Mouse (Mus musculus) hindbrain, postnatal 0 days (tissue): ENCODE data around the gene Pnma5. TPM values are rescaled to one million over a fixed set of nuclear protein-coding genes. Genes with fewer than 3 reads are reported as not detected.
"Not testable (repeated sequence)": the region's sequence is repeated elsewhere in the genome, so short reads cannot be mapped to it uniquely, and the experiment has no call there.

Experiments
- ATAC-seq: fragments of 200-750 bp; cut with Nextera tagmentation; 2 replicates; pipeline ENCODE4 v1.8.0; 2017; ENCODE audit warnings: mild to moderate bottlenecking, moderate TSS enrichment, moderate library complexity
- DNase-seq: peaks from one replicate; pipeline ENCODE4 v3.0.0-alpha.2; 2015; ENCODE audit warnings: low spot score
- H3K27ac ChIP-seq: fragments of 300-500 bp; sonication (generic); 2 replicates; pipeline ENCODE4 v1.5.1; 2014; ENCODE audit warnings: mild to moderate bottlenecking
- H3K27me3 ChIP-seq: fragments of 300-500 bp; sonication (generic); 2 replicates; pipeline ENCODE4 v1.6.1; 2014; ENCODE audit warnings: low read length, mixed read lengths; ENCODE audit not compliant: insufficient read depth
- H3K36me3 ChIP-seq: fragments of 300-500 bp; sonication (generic); 2 replicates; pipeline ENCODE4 v1.6.1; 2014; ENCODE audit warnings: low read length, mixed read lengths; ENCODE audit not compliant: insufficient read depth
- H3K4me1 ChIP-seq: fragments of 300-500 bp; sonication (generic); 2 replicates; pipeline ENCODE4 v1.6.1; 2014; ENCODE audit warnings: antibody characterized with exemption, low read length, mixed read lengths; ENCODE audit not compliant: insufficient read depth
- H3K4me2 ChIP-seq: fragments of 300-500 bp; sonication (generic); 2 replicates; pipeline ENCODE4 v1.6.1; 2014; ENCODE audit warnings: low read depth, mild to moderate bottlenecking, low read length, moderate library complexity, mixed read lengths
- H3K4me3 ChIP-seq: fragments of 300-500 bp; sonication (generic); 2 replicates; pipeline ENCODE4 v1.5.1; 2014; ENCODE audit warnings: low read length
- H3K9ac ChIP-seq: fragments of 300-500 bp; sonication (generic); replicated peaks from 2 replicates; pipeline ENCODE4 v1.6.1; 2014; ENCODE audit warnings: mild to moderate bottlenecking, low read length, moderate library complexity, mixed read lengths
- H3K9me3 ChIP-seq: fragments of 300-500 bp; sonication (generic); 2 replicates; pipeline ENCODE4 v1.6.1; 2016; ENCODE audit warnings: low read length, mixed read lengths
- CTCF ChIP-seq: IDR thresholded peaks from 2 replicates; pipeline ENCODE4 v1.5.1; 2016; ENCODE audit warnings: antibody characterized with exemption, control low read depth, low read depth
- whole genome bisulfite sequencing: fragments of 180-500 bp; shearing (Covaris S2); extraction: QIAGEN DNeasy Blood & Tissue Kit; methylation state at CpG from one replicate; pipeline ENCODE4 v1.1.7; 2014; 5-methylcytosine and 5-hydroxymethylcytosine counted together
- polyA plus RNA-seq: library from polyadenylated mRNA; unstranded; fragments of >200 nt; fragmentation: Nextera tagmentation; extraction: Ambion mirVana; gene quantifications from 2 replicates; pipeline ENCODE4 v1.2.1, GENCODE M21; 2015
- total RNA-seq: library from RNA; depleted of rRNA; stranded (reverse); fragments of >200 nt; gene quantifications from 2 replicates; pipeline ENCODE4 v1.2.3, GENCODE M21; 2014; rRNA removed

Pnma5 gene
- total RNA-seq, result not detected in 2 replicates
- polyA plus RNA-seq, result 0.23 and 0.33 TPM in 2 replicates

- TF ChIP-seq CTCF, result no peak
- no peak within 1 kb of the TSS for H3K27ac ChIP-seq
- H3K27me3 ChIP-seq, result no peaks in the 10 kb centered on the region
- DNase-seq, result no peak
- no peaks in the 10 kb centered on the region for H3K9me3 ChIP-seq
- no peak within 1 kb of the TSS for H3K4me3 ChIP-seq
- 79% methylated on average over 1 of the region's 1 CpGs for WGBS
- ATAC-seq, result no peak
- H3K4me2 ChIP-seq, result no peak within 1 kb of the TSS
- no peaks in the 10 kb centered on the region for H3K36me3 ChIP-seq
- H3K4me1 ChIP-seq, result no peaks in the 10 kb centered on the region
- no peak within 1 kb of the TSS for H3K9ac ChIP-seq
Observed at GRCm38 (mm10) chrX:73037003-73037402, at the start of gene Pnma5. TSS of gene Pnma5 (minus strand) at chrX:73037103.

DNA sequence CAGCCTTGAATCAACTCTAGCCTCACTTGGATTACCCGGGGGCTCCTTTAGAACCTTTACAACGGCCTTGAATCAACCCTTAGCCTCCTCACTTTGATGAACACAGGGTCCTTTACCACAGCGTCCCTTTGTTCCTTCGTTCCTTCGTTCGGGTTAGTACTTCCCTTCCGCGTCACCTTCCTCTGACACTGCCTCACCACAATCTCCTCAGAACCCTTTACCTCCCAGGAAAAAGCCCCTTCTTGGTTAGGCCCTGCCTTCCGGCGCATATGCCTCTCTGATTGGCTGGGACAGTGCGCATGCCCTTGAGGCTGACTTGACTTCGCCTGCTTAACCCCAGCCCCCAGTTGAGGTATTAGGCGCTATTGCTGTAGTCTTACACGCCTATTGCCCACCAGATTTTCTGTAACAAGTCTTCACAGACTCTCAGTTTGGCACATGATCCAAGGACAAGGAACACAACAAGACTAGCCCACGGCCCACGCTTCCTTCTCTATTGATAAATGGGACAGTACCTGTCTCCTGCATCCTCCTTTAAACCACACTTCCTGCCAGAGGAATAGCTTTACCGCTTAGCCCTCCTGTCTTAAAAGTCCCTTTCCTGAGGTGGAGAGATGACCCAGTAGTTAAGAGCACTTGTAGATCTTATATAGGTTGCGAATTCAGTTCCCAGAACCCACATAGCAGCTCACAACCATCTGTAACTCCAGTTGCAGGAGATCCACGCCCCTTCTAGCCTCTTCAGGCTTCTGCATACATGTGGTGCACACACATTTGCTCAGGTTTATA, 45.6 kb upstream of the Pnma5 start, which contains the start of gene Xlr4a:
Gene Xlr4a (minus strand): TSS at position 212 of the 789 bp plus-strand sequence.
- not testable (repeated sequence) for H3K27me3 ChIP-seq, H3K27ac ChIP-seq, ATAC-seq, H3K4me3 ChIP-seq, DNase-seq, H3K36me3 ChIP-seq, H3K9me3 ChIP-seq, H3K9ac ChIP-seq, H3K4me2 ChIP-seq, H3K4me1 ChIP-seq
- 85% methylated on average over 18 of the region's 19 CpGs for WGBS

- ATAC-seq, H3K4me2 ChIP-seq, H3K9ac ChIP-seq, DNase-seq, H3K4me3 ChIP-seq, H3K36me3 ChIP-seq, H3K27me3 ChIP-seq, H3K9me3 ChIP-seq, H3K27ac ChIP-seq, H3K4me1 ChIP-seq: not testable (repeated sequence)
- no CpG with 5 or more reads among the region's 5 CpGs for WGBS
Observed at GRCm38 (mm10) chrX:73066765-73067312, 29.9 kb upstream of the Pnma5 start.

DNA sequence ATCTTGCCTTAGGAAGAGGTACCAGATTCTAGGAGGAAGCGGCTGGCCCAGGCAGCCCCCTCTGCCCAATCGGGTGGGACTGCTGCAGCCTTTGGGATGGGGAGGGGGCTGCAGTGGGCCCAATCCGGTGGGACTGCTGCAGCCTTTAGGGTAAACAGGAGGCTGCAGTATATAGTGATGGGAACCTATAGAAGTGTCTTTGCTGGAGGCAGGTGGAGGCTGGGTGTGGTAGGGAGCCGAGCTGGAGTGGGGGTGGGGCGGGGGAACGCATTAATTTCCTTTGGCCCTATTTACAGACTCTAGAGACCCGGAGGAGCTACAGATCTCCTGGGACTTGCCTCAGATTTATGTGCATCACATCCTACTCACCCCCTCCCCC, 27.5 kb upstream of the Pnma5 start, which contains the start of gene Pnma3:
Gene Pnma3 (plus strand): TSS at position 373 of the 379 bp plus-strand sequence.
- Histone ChIP-seq H3K27ac (peak within 1 kb of the TSS; percentile 56), H3K4me1 (no peaks in the 10 kb centered on the region), H3K27me3 (no peaks in the 10 kb centered on the region), H3K4me2 (peak within 1 kb of the TSS; percentile 60), H3K9me3 (no peaks in the 10 kb centered on the region), H3K4me3 (peak within 1 kb of the TSS; percentile 40), H3K9ac (peak within 1 kb of the TSS; percentile 52), H3K36me3 (no peaks in the 10 kb centered on the region)
- no peak for DNase-seq
- ATAC-seq, result peak; percentile 57; the same call in 1 of the 2 replicates
- no peak for TF ChIP-seq CTCF
- WGBS, result 39% methylated on average over 7 of the region's 7 CpGs

DNA sequence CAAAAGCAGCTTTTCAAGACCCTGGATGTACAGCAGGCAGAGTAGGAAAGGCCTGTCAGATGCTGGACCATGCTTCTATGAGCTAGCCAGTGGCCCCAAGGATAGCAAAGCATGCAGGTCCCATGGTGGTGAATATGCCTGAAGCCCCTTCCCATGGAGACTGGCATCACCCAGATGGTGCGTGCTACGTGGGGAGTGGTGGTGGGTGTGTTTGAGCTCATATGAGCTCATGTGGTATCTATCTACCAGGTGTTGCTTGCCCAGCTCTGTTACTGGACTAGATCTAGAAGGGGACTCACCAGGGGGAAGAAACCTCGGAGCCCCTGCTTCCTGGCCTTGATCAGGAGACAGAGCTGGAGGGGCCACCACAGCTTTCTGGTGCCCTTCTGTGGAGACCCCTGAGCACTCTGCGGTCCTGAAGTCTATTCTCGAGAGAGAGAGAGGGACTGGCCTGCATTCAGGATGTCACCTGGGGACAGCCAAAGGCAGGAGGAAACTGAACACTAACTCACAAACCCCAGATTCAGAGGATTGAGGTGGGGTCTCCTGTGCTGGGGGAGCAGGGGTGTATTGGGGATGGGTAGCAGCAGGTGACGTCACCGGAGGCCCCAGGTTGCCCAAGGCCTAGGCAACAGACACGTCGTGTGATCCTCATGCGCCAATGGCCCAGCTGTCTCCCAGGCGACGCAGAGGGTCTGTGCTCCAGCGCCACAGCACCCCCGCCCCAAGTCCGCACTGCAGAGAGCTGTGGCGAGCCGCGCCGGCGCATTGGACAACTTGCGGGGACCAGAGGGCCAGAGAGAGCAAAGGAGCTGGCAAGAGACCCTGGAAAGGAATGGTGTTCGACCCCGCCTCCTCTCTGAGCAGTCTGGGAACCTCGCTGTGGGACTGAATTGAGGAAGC, 26.9 kb upstream of the Pnma5 start:
- Histone ChIP-seq H3K9ac (peak overlapping the region; percentile 52), H3K27ac (peak overlapping the region; percentile 56), H3K4me1 (no peaks in the 10 kb centered on the region), H3K27me3 (no peaks in the 10 kb centered on the region), H3K4me2 (peak overlapping the region; percentile 60), H3K36me3 (no peaks in the 10 kb centered on the region), H3K9me3 (no peaks in the 10 kb centered on the region), H3K4me3 (peak overlapping the region; percentile 40)
- ATAC-seq, result peak; percentile 95
- TF ChIP-seq CTCF, result no peak
- DNase-seq, result peak; percentile 72
- 39% methylated on average over 24 of the region's 24 CpGs for WGBS

DNA sequence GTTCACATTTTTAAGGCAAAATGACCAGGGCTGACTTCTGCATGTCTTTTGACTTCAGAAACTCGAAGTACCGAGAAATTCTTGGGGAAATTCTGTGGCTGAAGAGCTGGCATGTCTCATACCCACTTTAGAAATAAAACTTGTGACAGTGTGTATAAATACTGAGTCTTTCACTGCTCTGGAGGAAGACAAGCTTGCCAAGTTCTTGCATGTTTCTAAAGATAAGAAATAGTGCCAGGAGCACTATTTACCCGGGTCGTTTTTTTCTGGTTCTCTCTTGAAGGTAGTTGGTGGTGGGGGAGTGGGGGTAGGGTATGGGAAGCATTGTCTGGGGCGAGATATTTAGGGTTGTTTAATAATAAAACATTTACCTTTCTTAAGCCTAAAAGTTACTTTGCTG, 25.4 kb upstream of the Pnma5 start:
- WGBS, result 57% methylated on average over 5 of the region's 5 CpGs
- no peak overlapping the region for H3K4me3 ChIP-seq
- H3K9ac ChIP-seq, result no peak overlapping the region
- H3K36me3 ChIP-seq, result no peaks in the 10 kb centered on the region
- no peaks in the 10 kb centered on the region for H3K4me1 ChIP-seq
- TF ChIP-seq CTCF, result no peak
- H3K27ac ChIP-seq, result no peak overlapping the region
- no peak for ATAC-seq
- no peaks in the 10 kb centered on the region for H3K9me3 ChIP-seq
- H3K27me3 ChIP-seq, result no peaks in the 10 kb centered on the region
- no peak overlapping the region for H3K4me2 ChIP-seq
- DNase-seq, result no peak
